Mouse (Mus musculus) embryonic fibroblast, embryonic 13.5 days (primary cell): ENCODE measurements around the gene Gm42417. TPM values are rescaled to one million over a fixed set of nuclear protein-coding genes. Genes with fewer than 3 reads are reported as not detected.

ENCODE experiments used
- H3K27ac ChIP-seq: 2 replicates; pipeline ENCODE4 v1.5.1; 2012; ENCODE audit warnings: low read length, control low read depth, inconsistent platforms; ENCODE audit not compliant: insufficient read depth
- H3K4me1 ChIP-seq: 2 replicates; pipeline ENCODE4 v1.6.1; 2011; ENCODE audit warnings: low read length; ENCODE audit not compliant: control insufficient read depth, insufficient read depth
- H3K4me3 ChIP-seq: 2 replicates; pipeline ENCODE4 v1.5.1; 2011; ENCODE audit warnings: mild to moderate bottlenecking, control low read depth, low read length; ENCODE audit not compliant: insufficient read depth
- CTCF ChIP-seq: IDR thresholded peaks from 2 replicates; pipeline ENCODE4 v1.5.1; 2011; ENCODE audit warnings: mild to moderate bottlenecking, control low read depth, low read length, moderate library complexity, borderline replicate concordance; ENCODE audit not compliant: insufficient read depth
- POLR2A ChIP-seq: IDR thresholded peaks from 2 replicates; pipeline ENCODE4 v1.6.1; 2011; ENCODE audit warnings: low read depth, mild to moderate bottlenecking, control low read depth, low read length, moderate library complexity
- polyA plus RNA-seq: library from polyadenylated mRNA; stranded (reverse); fragments of >200 nt; gene quantifications from 2 replicates; pipeline ENCODE4 v1.2.4, GENCODE M21; 2011; ENCODE audit warnings: low read depth; ENCODE audit not compliant: missing spikeins, insufficient read length

The Gm42417 gene
- polyA plus RNA-seq, 1 experiment = not detected

GRCm38 (mm10) chr1:36564101-36564500 lies 24.9 kb upstream of the Gm42417 start:
- H3K4me3 ChIP-seq = no peak overlapping the region
- TF ChIP-seq POLR2A (no peak), CTCF (no peak)
- no peak overlapping the region for H3K27ac ChIP-seq
- H3K4me1 ChIP-seq = 0 out of 2 replicates have a peak, but pooled peaks cover 3% of the 10 kb centered on the region

- TF ChIP-seq POLR2A (no peak), CTCF (no peak)
- 0 out of 2 replicates have a peak, but pooled peaks cover 3% of the 10 kb centered on the region for H3K4me1 ChIP-seq
- no peak overlapping the region for H3K27ac ChIP-seq
- H3K4me3 ChIP-seq = no peak overlapping the region
Observed at GRCm38 (mm10) chr1:36563632-36564031, 24.4 kb upstream of the Gm42417 start.

- TF ChIP-seq CTCF = no peak
- TF ChIP-seq POLR2A = no peak
- Histone ChIP-seq H3K4me1 (peaks cover 3% of the 10 kb centered on the region; the same call in 1 of the 2 replicates), H3K27ac (no peak overlapping the region), H3K4me3 (no peak overlapping the region)
Observed at GRCm38 (mm10) chr1:36563197-36563596, 24.0 kb upstream of the Gm42417 start.

- no peak for TF ChIP-seq CTCF
- Histone ChIP-seq H3K4me1 (peaks cover 3% of the 10 kb centered on the region; the same call in 1 of the 2 replicates), H3K4me3 (no peak overlapping the region), H3K27ac (no peak overlapping the region)
Observed at GRCm38 (mm10) chr1:36562388-36562787, 23.2 kb upstream of the Gm42417 start.

- no peaks in the 10 kb centered on the region; the same call in 1 of the 2 replicates for H3K4me1 ChIP-seq
- no peak overlapping the region for H3K27ac ChIP-seq
Observed at GRCm38 (mm10) chr1:36560903-36561302, 21.7 kb upstream of the Gm42417 start.

GRCm38 (mm10) chr1:36559888-36560287 lies 20.7 kb upstream of the Gm42417 start:
- no peak overlapping the region for H3K4me3 ChIP-seq
- no peak overlapping the region for H3K27ac ChIP-seq
- H3K4me1 ChIP-seq = peaks cover 3% of the 10 kb centered on the region
- TF ChIP-seq POLR2A (no peak), CTCF (no peak)

More at GRCm38 (mm10) chr1:36560903-36561302, 21.7 kb upstream of the Gm42417 start:
- no peak for TF ChIP-seq CTCF
- TF ChIP-seq POLR2A = no peak
- H3K4me3 ChIP-seq = no peak overlapping the region

GRCm38 (mm10) chr1:36559256-36559655 lies 20.0 kb upstream of the Gm42417 start:
- H3K4me1 ChIP-seq = peaks cover 3% of the 10 kb centered on the region
- no peak overlapping the region for H3K27ac ChIP-seq
- H3K4me3 ChIP-seq = no peak overlapping the region
- no peak for TF ChIP-seq POLR2A
- no peak for TF ChIP-seq CTCF

- Histone ChIP-seq H3K4me1 (peaks cover 3% of the 10 kb centered on the region), H3K27ac (peak within 1 kb of the TSS; percentile 76), H3K4me3 (peak within 1 kb of the TSS; percentile 61)
- TF ChIP-seq CTCF (no peak), POLR2A (peak; percentile 61)
Observed at GRCm38 (mm10) chr1:36558031-36558993, 19.1 kb upstream of the Gm42417 start, which contains the start of gene Sema4c. Sema4c (minus strand) TSS chr1:36558349.

- Histone ChIP-seq H3K27ac (peak overlapping the region; percentile 76), H3K4me3 (peak overlapping the region; percentile 61), H3K4me1 (peaks cover 3% of the 10 kb centered on the region)
- peak; percentile 69 for TF ChIP-seq POLR2A
- TF ChIP-seq CTCF = no peak
Observed at GRCm38 (mm10) chr1:36557457-36558011, 18.3 kb upstream of the Gm42417 start.
